Mouse (Mus musculus) CH12.LX (cell line): Measurements from ENCODE around the gene Ptges.

Experiments used
- CHD2 ChIP-seq: IDR thresholded peaks from 2 replicates; pipeline ENCODE4 v1.6.1; 2011; ENCODE audit warnings: low read length, improper control_type of control experiment
- CTCF ChIP-seq, 2 experiments: IDR thresholded peaks in 1 of 2; conservative IDR thresholded peaks in 1 of 2; 2 replicates each; pipeline ENCODE4 v1.5.1; 2011 to 2012; ENCODE audit warnings: low read depth in 2 of 2, low read length in 2 of 2, improper control_type of control experiment in 1 of 2, inconsistent platforms in 1 of 2, mild to moderate bottlenecking in 1 of 2, moderate library complexity in 1 of 2
- MAZ ChIP-seq: IDR thresholded peaks from 2 replicates; pipeline ENCODE4 v1.6.1; 2012; ENCODE audit warnings: low read depth, mild to moderate bottlenecking, inconsistent platforms, low read length, improper control_type of control experiment, moderate library complexity
- POLR2A ChIP-seq: IDR thresholded peaks from 2 replicates; pipeline ENCODE4 v1.6.1; 2011; ENCODE audit warnings: low read depth, mild to moderate bottlenecking, improper control_type of control experiment, low read length

DNA sequence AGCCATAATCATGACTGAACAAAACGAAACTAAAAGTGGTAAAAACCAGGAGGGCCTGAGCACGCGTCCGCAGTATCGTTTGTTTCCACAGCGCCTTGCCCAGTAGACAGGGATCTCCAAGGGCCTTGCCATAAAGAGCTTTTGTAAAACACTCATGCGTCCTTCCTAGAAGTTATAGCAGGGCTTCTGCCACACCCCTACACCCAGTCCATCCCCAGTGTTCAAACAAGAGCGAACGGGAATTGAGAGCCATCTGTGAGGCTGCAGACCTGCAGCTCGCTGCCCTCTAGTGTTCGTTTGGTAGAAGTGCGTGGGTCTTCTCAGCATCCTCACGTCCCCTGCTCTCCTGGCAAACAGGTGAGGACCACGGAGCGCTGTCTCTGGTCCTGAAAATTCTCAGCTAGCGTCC, 12.9 kb upstream of the Ptges start:
- TF ChIP-seq CHD2 (no peak), MAZ (peak; percentile 52; the same call in 1 of the 2 replicates), CTCF (conservative IDR thresholded peaks at IDR 0.05 in 1 of 2, IDR thresholded peaks at IDR 0.05 in 1 of 2; ENCODE audit: low read depth in 2 of 2, low read length in 2 of 2) (peak; percentile 86 to 88), POLR2A (peak; percentile 65)
